Mouse (Mus musculus): Measurements from ENCODE around the gene Slc39a11. TPM values are rescaled to one million over a fixed set of nuclear protein-coding genes. Genes with fewer than 3 reads are reported as not detected.

Gene Slc39a11
- polyA plus RNA-seq, 1 experiment: 6.5 TPM

DNA sequence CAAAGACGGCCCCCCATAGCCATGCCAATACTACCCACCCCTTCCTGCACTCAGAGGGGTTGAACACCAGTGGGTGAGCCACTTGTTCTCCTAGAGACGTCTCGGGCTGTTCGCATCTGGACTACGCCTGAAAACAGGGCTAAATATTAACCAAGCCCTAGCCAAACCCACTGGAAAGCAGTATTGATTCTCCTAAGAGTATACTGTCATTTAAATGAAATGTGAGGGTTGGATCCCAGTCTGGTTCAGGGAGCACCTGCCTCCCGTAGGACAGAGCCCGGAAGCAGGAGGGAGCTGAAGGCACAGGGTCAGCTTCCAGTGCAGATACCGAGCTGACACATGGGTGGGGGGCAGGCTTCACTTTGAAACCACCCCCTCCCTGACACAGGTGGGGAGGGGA lies 18.0 kb downstream of the Slc39a11 start:
- no peak overlapping the region for H3K27ac ChIP-seq (replicated peaks; ENCODE audit: low read depth, low read length)
- no peaks in the 10 kb centered on the region; the same call in 1 of the 2 replicates for H3K4me1 ChIP-seq (ENCODE audit: control insufficient read depth, insufficient read depth, insufficient read length, low read length)
- no peak overlapping the region for H3K4me3 ChIP-seq (ENCODE audit: insufficient read depth, low read depth, low read length)

DNA sequence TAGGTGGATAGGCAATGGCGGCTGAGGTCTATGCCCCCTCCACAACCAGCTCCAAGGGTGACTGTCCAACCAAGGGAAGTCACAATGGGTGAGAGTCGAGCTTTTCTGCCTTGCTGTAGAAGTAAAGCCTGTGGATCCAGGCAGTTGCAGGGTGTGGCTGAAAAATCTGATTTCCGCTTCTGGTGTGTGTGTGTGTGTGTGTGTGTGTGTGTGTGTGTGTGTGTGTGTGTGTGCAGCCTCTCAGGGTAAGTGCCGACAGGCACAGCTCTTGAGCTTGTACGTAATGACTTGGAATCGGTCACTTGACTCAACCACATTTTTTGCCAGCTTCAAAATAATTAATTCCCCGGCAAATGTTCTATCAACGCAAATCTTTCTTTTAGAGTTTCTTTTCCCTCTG lies 18.6 kb downstream of the Slc39a11 start:
- no peaks in the 10 kb centered on the region; the same call in 1 of the 2 replicates for H3K4me1 ChIP-seq (ENCODE audit: control insufficient read depth, insufficient read depth, insufficient read length, low read length)
- no peak overlapping the region for H3K27ac ChIP-seq (replicated peaks; ENCODE audit: low read depth, low read length)
- no peak overlapping the region for H3K4me3 ChIP-seq (ENCODE audit: insufficient read depth, low read depth, low read length)

DNA sequence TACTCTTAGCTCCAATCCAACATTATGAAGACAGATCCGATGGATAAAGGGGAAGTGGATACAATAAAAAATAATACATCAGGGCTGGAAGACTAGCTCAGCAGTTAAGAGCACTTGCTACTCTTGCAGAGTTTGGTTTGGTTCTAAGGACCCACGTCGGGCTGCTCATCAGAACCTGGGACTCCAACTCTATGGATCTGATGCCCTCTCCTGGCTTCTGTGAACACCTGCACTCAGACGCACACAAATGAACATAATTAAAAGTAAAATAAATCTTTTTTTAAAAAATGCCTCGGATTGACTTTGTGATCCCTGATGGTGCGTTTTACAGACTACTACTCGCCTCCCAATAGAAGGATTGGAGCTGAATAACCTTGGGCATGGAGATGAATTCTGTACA lies 19.2 kb downstream of the Slc39a11 start:
- no peak overlapping the region for H3K27ac ChIP-seq (replicated peaks; ENCODE audit: low read depth, low read length)
- no peaks in the 10 kb centered on the region; the same call in 1 of the 2 replicates for H3K4me1 ChIP-seq (ENCODE audit: control insufficient read depth, insufficient read depth, insufficient read length, low read length)
- no peak overlapping the region for H3K4me3 ChIP-seq (ENCODE audit: insufficient read depth, low read depth, low read length)

DNA sequence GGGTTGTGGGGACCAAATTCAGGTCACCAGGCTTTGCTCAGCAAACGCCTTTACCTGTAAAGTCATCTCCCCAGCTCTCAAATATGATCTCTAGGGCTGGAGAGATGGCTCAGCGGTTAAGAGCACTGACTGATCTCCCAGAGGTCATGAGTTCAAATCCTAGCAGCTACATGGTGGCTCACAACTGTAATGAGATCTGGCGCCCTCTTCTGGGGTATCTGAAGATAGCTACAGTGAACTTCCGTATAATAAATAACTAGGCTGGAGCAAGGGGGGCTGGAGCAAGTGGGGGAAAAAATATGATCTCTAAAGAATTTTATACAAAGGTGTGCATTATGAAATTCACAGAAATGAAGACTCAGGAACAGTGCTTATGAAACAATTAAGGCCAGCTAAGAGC lies 22.1 kb downstream of the Slc39a11 start:
- no peak overlapping the region for H3K4me3 ChIP-seq (ENCODE audit: insufficient read depth, low read depth, low read length)
- H3K27ac ChIP-seq (replicated peaks; ENCODE audit: low read depth, low read length): no peak overlapping the region
- no peaks in the 10 kb centered on the region for H3K4me1 ChIP-seq (ENCODE audit: control insufficient read depth, insufficient read depth, insufficient read length, low read length)

DNA sequence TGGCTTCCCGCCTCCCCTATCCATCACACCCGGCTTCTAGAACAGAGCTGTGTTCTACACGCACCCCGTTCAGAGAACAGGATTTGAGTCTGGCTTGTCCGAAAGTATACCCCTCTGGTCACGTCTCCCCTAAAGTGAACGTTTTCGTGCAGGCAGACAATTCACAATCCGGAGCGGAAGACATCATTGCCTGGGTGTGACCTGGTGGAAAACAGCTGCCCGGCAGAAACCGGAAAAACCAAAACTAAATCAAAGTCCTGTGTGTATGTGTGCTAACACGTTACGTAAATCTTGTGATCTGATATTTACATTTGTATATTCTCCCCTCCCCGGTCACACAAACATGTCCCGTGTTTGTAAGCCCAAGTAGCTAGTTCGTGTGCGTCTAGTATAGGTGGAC lies 24.4 kb downstream of the Slc39a11 start:
- no peak overlapping the region for H3K4me3 ChIP-seq (ENCODE audit: insufficient read depth, low read depth, low read length)
- no peak overlapping the region for H3K27ac ChIP-seq (replicated peaks; ENCODE audit: low read depth, low read length)
- no peaks in the 10 kb centered on the region for H3K4me1 ChIP-seq (ENCODE audit: control insufficient read depth, insufficient read depth, insufficient read length, low read length)

DNA sequence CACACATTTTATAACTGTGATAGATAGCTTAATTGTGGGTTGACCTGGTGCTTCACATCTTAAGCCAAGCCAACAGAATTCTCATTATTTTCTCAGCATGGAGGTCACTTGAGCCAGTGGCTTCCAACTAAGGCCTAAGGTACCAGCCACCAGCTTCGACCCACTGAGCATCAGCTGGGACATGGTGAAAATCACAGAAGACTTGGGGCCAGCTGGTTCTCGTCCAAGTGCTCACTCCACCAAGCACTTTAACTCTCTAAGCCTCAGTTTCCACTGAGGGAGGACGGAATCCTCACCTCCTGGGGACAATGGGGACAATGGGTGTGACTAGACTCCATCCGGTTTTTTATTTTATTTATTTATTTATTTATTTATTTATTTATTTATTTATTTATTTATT lies 27.9 kb downstream of the Slc39a11 start:
- H3K4me1 ChIP-seq (ENCODE audit: control insufficient read depth, insufficient read depth, insufficient read length, low read length): peaks cover 4% of the 10 kb centered on the region; the same call in 1 of the 2 replicates
- no peak overlapping the region for H3K4me3 ChIP-seq (ENCODE audit: insufficient read depth, low read depth, low read length)
- H3K27ac ChIP-seq (replicated peaks; ENCODE audit: low read depth, low read length): no peak overlapping the region

DNA sequence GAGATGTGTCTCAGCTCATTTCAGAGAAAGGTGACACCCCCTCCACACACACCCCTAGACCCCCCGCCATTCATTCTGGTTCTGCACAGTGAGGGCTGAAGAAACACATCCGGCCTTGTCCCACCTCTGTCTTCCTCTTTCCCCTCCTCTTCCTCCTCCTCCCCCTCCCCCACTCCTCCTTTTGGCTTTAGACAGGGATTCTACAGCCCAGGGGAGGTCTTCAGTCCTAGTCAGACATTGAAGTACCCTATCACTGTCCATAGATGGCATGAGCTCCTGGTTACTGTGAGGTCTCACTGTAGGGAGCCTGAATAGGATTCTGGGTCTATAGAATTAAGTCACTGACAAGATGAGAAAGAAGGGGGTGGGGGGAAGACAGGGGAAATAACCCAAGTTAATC lies 28.9 kb downstream of the Slc39a11 start:
- Histone ChIP-seq H3K4me1 (ENCODE audit: control insufficient read depth, insufficient read depth, insufficient read length, low read length) (peaks cover 4% of the 10 kb centered on the region; the same call in 1 of the 2 replicates), H3K27ac (replicated peaks; ENCODE audit: low read depth, low read length) (no peak overlapping the region)

DNA sequence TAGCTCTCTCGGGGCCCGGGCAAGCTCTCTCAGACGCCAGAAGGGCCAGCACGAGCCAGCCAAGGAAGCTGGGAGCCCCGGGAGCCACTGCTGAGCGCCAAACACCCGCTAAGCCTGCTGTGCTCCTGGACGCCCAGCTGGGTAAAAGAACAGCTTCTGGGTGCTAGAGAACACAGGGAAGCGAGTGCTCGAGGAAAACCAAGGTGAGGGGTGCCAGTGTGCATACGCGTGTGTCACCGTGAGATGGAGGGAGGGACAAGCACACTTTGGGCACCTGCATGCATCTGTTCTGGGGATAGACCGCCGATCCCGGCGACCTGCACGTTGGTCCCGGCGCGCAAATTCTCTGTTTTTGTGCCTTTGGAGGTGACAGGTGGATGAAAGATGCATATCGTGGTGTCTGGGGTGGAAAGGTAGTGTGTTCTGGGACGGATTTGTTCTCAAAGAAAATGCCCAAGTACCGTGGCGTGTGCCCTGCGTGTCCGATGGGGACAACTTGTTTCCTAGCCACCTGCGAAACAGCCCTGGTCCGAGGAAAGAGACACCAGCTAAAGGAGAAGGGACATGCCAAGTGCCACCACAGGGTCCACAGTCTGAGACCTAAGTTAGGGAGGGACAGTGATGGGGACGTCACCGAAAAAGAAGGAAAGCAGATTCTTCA lies 30.3 kb downstream of the Slc39a11 start:
- Histone ChIP-seq H3K4me3 (ENCODE audit: insufficient read depth, low read depth, low read length) (peak overlapping the region; percentile 38), H3K27ac (replicated peaks; ENCODE audit: low read depth, low read length) (no peak overlapping the region), H3K4me1 (ENCODE audit: control insufficient read depth, insufficient read depth, insufficient read length, low read length) (peaks cover 4% of the 10 kb centered on the region; the same call in 1 of the 2 replicates)

More for the DNA sequence above, 28.9 kb downstream of the Slc39a11 start:
- H3K4me3 ChIP-seq (ENCODE audit: insufficient read depth, low read depth, low read length): no peak overlapping the region

DNA sequence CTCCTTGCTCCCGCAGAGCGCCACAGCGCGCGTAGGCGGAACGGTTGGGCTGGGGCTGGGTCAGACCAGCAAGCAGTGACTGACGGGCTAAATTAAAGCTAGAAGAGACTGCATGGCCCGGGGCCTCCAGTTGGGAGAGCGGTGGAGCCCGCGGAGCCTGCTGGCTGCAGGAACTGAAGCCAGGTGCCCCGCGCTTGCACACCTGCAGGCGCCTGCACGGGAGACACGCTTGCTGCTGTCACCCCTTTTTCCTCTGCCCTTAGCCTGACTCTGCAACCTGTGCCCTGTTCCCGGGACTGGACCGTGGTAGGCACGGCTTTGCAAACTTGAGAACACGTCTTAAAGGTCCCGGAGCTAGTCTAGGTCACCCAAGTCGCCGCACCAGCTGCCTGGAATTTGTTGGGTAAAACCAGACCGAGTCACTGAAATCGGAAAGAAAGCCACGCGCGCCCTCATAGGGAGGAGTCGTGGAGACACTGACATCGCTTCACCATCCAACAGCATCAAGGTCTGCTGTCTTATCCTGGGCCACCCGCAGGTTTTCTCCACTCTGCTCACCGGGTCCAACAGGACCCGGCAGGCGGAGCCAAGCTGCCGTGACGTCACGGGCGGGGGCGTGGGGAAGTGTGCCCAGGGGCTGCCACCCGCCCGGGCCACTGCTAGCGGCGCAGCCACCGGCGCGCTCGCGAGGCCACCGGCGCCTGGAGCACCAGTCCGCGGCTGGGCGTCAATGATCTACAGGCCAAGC lies 31.0 kb downstream of the Slc39a11 start, which contains the start of gene Sstr2:
TSS of gene Sstr2 (plus strand) at position 671 of the 748 bp plus-strand sequence.
- peaks cover 4% of the 10 kb centered on the region; the same call in 1 of the 2 replicates for H3K4me1 ChIP-seq (ENCODE audit: control insufficient read depth, insufficient read depth, insufficient read length, low read length)
- peak within 1 kb of the TSS; percentile 38 for H3K4me3 ChIP-seq (ENCODE audit: insufficient read depth, low read depth, low read length)
- H3K27ac ChIP-seq (replicated peaks; ENCODE audit: low read depth, low read length): no peak within 1 kb of the TSS

DNA sequence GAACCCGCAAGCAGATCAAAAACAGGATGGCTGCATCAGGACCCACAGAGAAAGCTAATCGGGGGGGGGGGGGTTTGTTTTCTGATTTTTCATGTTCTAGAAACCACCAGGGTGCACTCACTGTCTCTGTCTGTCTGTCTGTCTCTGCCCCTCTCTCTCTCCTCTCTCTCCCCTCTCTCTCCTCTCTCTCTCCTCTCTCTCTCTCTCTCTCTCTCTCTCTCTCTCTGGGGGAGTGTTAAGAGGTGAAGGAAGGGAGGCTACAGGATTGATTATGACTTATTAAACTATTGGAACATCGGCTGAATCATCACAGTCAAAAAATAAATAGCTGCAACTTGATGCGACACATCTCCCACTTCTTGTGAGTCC lies 31.6 kb downstream of the Slc39a11 start:
- H3K4me3 ChIP-seq (ENCODE audit: insufficient read depth, low read depth, low read length): peak overlapping the region; percentile 38; the same call in 1 of the 2 replicates
- peaks cover 4% of the 10 kb centered on the region; the same call in 1 of the 2 replicates for H3K4me1 ChIP-seq (ENCODE audit: control insufficient read depth, insufficient read depth, insufficient read length, low read length)
- no peak overlapping the region for H3K27ac ChIP-seq (replicated peaks; ENCODE audit: low read depth, low read length)

DNA sequence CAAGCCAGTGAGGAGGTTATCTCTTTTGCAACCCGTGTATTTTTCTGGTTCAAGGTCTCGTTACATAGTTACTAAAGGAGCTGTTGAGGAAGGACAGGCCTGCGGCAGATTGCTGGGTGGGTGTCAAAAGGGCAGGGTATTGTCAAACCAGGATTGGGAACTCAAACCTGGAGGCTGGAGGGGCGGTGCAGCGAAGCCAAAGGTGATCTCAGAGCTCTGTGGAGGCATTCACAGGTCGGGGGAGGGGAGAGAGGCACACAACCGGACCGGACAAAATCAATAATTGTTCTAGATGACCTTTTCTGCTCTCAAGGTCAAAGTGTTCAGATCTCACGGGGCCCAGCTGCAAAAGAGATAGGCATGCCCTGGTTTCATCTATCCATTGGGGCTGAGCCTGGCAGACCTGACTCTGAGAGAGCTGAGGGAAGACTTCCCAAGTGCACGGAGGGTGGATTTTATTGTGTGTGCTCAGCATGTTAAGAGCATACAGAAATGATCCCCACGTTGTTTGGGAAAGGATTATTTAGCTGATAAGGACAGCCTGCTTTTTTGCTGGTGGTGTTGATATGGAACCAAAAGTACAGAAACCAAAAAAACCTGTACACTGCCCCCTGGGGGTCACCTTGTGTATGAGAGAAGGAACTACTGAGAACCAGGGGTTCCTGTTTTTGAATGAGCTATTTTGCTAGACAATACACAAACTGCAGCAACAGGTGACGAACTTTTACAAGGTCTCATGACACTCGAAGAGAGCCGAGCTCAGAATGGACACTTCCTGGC lies 32.6 kb downstream of the Slc39a11 start:
- no peak overlapping the region for H3K4me3 ChIP-seq (ENCODE audit: insufficient read depth, low read depth, low read length)
- no peak overlapping the region for H3K27ac ChIP-seq (replicated peaks; ENCODE audit: low read depth, low read length)
- peaks cover 4% of the 10 kb centered on the region; the same call in 1 of the 2 replicates for H3K4me1 ChIP-seq (ENCODE audit: control insufficient read depth, insufficient read depth, insufficient read length, low read length)

DNA sequence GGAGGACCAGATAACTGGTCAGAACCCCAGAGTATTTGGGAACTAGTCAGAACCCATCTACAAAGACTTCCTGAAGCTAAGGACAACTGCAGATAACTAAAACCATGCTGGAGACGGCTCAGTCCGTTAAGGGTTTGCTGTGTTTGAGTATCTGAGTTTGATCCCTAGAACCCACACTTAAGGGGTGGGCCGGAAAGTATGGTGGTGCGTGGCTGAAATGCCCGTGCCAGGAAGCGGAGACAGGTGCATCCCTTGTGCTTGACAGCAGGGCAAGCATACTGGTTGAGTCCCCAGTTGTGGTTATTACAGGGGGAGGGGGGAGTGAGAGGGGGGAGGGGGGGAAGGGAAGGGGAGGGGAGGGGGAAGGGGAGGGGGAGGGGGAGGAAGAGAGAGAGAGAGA lies 35.4 kb downstream of the Slc39a11 start:
- Histone ChIP-seq H3K27ac (replicated peaks; ENCODE audit: low read depth, low read length) (no peak overlapping the region), H3K4me1 (ENCODE audit: control insufficient read depth, insufficient read depth, insufficient read length, low read length) (peaks cover 4% of the 10 kb centered on the region; the same call in 1 of the 2 replicates), H3K4me3 (ENCODE audit: insufficient read depth, low read depth, low read length) (no peak overlapping the region)

DNA sequence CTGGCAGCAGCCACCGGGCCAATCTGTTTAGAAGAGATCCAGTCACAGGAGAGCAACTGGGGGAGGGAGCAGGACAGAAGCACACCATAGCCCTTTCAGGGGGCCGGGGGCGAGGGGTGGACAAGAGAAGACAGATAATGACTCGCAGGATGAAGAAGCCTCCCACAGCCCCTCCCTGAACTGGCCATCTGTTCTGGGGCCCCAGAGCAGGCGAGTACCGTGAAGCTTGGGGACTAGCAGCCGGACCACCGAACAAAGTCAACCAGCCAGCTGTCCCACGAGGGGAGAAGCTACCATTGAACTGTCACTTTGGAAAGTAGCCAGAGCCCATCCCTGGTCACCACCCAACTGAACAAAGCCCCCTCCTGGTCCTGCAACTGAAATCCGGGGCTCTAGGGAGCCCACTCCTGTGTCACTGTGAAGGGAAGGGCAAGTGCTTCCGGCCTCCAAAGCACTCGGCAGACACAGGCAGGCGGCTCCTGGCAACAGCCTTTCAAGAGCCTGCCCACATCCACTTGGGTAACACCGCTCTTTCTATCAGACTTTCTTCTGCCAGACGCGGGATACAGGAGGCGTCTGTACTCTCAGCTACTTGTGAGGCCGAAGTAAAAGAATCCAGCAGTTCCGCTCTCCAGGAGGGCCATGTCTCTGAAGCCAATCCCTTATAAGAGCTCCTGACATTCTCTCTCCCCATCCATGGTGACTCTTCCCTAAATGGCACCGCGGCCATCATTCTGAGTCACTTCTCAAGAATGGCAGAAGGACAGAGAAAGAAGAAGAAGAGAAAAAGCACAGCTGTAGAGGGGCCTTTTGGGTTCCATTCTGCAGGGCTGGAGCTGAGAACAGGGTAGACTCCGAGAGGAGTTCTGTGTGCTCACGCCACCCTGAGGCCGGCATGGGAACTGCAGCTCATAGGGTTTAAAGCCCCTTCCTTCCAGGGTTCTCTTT lies 37.9 kb downstream of the Slc39a11 start:
- H3K4me3 ChIP-seq (ENCODE audit: insufficient read depth, low read depth, low read length): no peak overlapping the region

DNA sequence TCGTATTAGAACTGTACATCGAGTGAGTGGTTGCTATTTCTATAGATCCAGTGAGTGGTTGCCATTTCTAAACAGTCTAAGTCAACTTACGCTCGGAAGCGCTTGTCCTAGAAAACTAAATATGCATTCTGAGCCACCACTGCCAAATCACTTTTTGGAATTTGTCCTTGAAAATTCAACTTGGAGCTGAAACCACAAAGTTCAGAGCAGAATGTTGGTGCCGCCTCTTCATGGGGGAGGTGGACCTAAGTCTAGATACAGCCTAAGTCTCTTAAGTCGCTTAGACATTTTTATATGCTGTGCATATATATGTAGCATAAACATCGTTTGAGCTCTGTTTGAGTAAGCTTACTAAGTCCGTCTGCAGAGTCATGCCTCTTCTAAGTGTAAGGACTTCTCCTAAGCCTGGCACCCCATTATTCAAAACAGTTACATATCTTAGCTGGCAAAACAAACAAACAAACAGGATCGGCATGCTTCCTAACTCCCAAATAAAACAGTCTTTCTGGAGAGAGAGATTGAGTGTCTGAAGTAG lies 38.7 kb downstream of the Slc39a11 start:
- no peak overlapping the region for H3K4me3 ChIP-seq (ENCODE audit: insufficient read depth, low read depth, low read length)
- H3K4me1 ChIP-seq (ENCODE audit: control insufficient read depth, insufficient read depth, insufficient read length, low read length): no peaks in the 10 kb centered on the region
- H3K27ac ChIP-seq (replicated peaks; ENCODE audit: low read depth, low read length): no peak overlapping the region

More for the DNA sequence above, 37.9 kb downstream of the Slc39a11 start:
- Histone ChIP-seq H3K27ac (replicated peaks; ENCODE audit: low read depth, low read length) (no peak overlapping the region), H3K4me1 (ENCODE audit: control insufficient read depth, insufficient read depth, insufficient read length, low read length) (no peaks in the 10 kb centered on the region)

Data from brown adipose tissue, adult 24 weeks (tissue).